Mouse (Mus musculus) hematopoietic multipotent progenitor cell, adult 10-12 weeks (in vitro differentiated cells): ENCODE data around the gene 1110012L19Rik. TPM values are rescaled to one million over a fixed set of nuclear protein-coding genes. Genes with fewer than 3 reads are reported as not detected.

Experiments
- polyA plus RNA-seq: library from polyadenylated mRNA; stranded (reverse); fragments of >175 nt; gene quantifications from 2 replicates; pipeline ENCODE4 v1.2.3, GENCODE M21; 2012; ENCODE audit warnings: low replicate concordance

Gene 1110012L19Rik
- polyA plus RNA-seq, result 0.63 and 1.3 TPM in 2 replicates

GRCm38 (mm10) chrX:70385276-70385961, at the start of gene 1110012L19Rik:
1110012L19Rik (plus strand) TSS chrX:70385877.

GRCm38 (mm10) chrX:70364661-70365613, 20.7 kb upstream of the 1110012L19Rik start, which contains the start of gene Ids:
Ids (minus strand) TSS chrX:70365084.

Other genes with a start within 250 kb of the 1110012L19Rik start
- 2.7 and 8.9 TPM in 2 replicates for gene Ids, start 20.8 kb upstream of the 1110012L19Rik start, polyA plus RNA-seq
- 11.8 and 15.3 TPM in 2 replicates for gene Tmem185a, start 91.3 kb downstream of the 1110012L19Rik start, polyA plus RNA-seq